Mouse (Mus musculus) embryonic facial prominence, embryonic 15.5 days (tissue): ENCODE results near the gene Mastl. TPM values are rescaled to one million over a fixed set of nuclear protein-coding genes. Genes with fewer than 3 reads are reported as not detected.

Source experiments
- polyA plus RNA-seq: library from polyadenylated mRNA; unstranded; fragments of >200 nt; fragmentation: Nextera tagmentation; extraction: Ambion mirVana; gene quantifications from 2 replicates; pipeline ENCODE4 v1.2.1, GENCODE M21; 2015

The Mastl gene
- polyA plus RNA-seq, 1 experiment from 2014 or later, result 7.8 TPM

Other genes with a start within 250 kb of the Mastl start
- 51.8 and 53.9 TPM in 2 replicates for gene Abi1, start 115.8 kb downstream of the Mastl start, polyA plus RNA-seq
- 33.1 and 35.7 TPM in 2 replicates for gene Acbd5, start 87.9 kb downstream of the Mastl start, polyA plus RNA-seq
- 70.1 and 73.8 TPM in 2 replicates for gene Yme1l1, start 345 bp upstream of the Mastl start, polyA plus RNA-seq
- not detected in 2 replicates for gene 4931423N10Rik, start 51.5 kb upstream of the Mastl start, polyA plus RNA-seq
- gene Nxph2, start 165.2 kb upstream of the Mastl start, polyA plus RNA-seq, result 0.09 TPM in 1 of 2 replicates, not detected in the other